Mouse (Mus musculus) kidney, adult 2 months (tissue): ENCODE data around the gene Rubcnl. TPM values are rescaled to one million over a fixed set of nuclear protein-coding genes. Genes with fewer than 3 reads are reported as not detected.

Experiments used
- DNase-seq: peaks from one replicate; pipeline ENCODE4 v3.0.0; 2021
- H3K27ac ChIP-seq: fragments of 200-500 bp; 2 replicates; pipeline ENCODE4 v1.5.1; 2012; ENCODE audit warnings: low read depth, low read length, control low read depth, inconsistent platforms; ENCODE audit not compliant: insufficient read depth
- H3K27me3 ChIP-seq: fragments of 200-500 bp; replicated peaks from 2 replicates; pipeline ENCODE4 v1.6.1; 2012; ENCODE audit warnings: mild to moderate bottlenecking, moderate library complexity, low read length, inconsistent platforms; ENCODE audit not compliant: control insufficient read depth, insufficient read depth
- H3K36me3 ChIP-seq: fragments of 200-500 bp; 2 replicates; pipeline ENCODE4 v1.6.1; 2012; ENCODE audit warnings: mild to moderate bottlenecking, moderate library complexity, low read length, inconsistent platforms; ENCODE audit not compliant: control insufficient read depth, insufficient read depth
- H3K4me1 ChIP-seq: fragments of 200-500 bp; 2 replicates; pipeline ENCODE4 v1.6.1; 2011; ENCODE audit warnings: low read length; ENCODE audit not compliant: control insufficient read depth, insufficient read depth
- H3K4me3 ChIP-seq: fragments of 200-500 bp; 2 replicates; pipeline ENCODE4 v1.5.1; 2011; ENCODE audit warnings: mild to moderate bottlenecking, low read depth, low read length, control low read depth; ENCODE audit not compliant: insufficient read depth
- CTCF ChIP-seq: fragments of 200-500 bp; conservative IDR thresholded peaks from 2 replicates; pipeline ENCODE4 v1.5.1; 2011; ENCODE audit warnings: low read depth, mild to moderate bottlenecking, control low read depth, low read length, moderate library complexity, mixed read lengths; ENCODE audit not compliant: insufficient read depth, insufficient read length
- POLR2A ChIP-seq: fragments of 200-500 bp; IDR thresholded peaks from one replicate; pipeline ENCODE4 v1.6.1; 2011; ENCODE audit warnings: low read depth, low read length, control low read depth
- WGBS: fragments of 180-500 bp; shearing (Covaris S2); methylation state at CpG from one replicate; pipeline ENCODE4 v1.1.7; 2018; 5-methylcytosine and 5-hydroxymethylcytosine counted together
- polyA plus RNA-seq: library from polyadenylated mRNA; depleted of rRNA; stranded (reverse); fragments of >200 nt; gene quantifications from 2 replicates; pipeline ENCODE4 v1.2.3, GENCODE M21; 2012

Rubcnl gene
- polyA plus RNA-seq, 1 experiment, result 1.2 TPM

DNA sequence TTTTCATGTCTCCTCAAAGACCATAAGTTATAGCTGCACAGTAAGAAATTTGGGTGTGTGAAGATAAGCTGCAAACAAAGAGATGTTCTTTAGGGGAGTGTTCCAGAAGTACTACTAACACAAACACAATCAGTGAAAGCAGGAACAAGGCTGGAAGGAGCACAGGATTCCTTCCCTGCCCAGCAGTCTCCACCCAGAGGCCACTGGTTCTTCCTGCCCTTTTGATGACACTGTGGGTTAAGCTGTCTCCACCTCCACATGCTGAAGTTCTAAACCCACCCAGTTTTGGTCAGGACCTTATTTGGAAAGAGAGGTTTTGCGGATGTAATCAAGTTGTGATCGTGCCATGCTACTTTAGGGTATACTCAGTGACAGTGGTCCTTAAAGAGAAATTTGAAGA, 18.8 kb upstream of the Rubcnl start:
- Histone ChIP-seq H3K27me3 (no peaks in the 10 kb centered on the region), H3K4me1 (no peaks in the 10 kb centered on the region), H3K4me3 (no peak overlapping the region), H3K36me3 (no peaks in the 10 kb centered on the region), H3K27ac (no peak overlapping the region)
- DNase-seq, result no peak
- TF ChIP-seq POLR2A, result no peak
- no peak for TF ChIP-seq CTCF
- 89% methylated on average over 2 of the region's 2 CpGs for WGBS

DNA sequence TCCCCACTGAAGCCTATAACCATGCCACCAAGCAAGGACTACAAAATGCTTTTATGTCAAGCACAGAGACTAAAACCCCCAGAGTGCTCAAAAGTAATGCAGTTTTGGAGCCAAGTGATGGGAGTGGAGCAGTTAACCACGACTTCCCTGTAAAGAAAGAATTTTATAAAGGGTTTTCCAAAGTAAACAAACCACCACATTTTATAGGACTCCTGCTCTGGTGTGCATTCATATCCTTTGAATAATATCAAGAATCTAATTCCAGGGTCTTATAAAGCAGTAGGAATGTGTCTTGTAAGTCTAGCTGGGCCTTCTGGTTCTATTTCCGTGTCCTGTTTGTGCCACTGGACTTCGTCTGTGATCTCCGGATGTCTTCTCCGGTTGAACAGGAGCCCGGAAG, 14.5 kb upstream of the Rubcnl start:
- TF ChIP-seq POLR2A, result no peak
- no peak for TF ChIP-seq CTCF
- no peak for DNase-seq
- no peaks in the 10 kb centered on the region for H3K36me3 ChIP-seq
- H3K27me3 ChIP-seq, result no peaks in the 10 kb centered on the region
- 75% methylated on average over 6 of the region's 6 CpGs for WGBS
- no peaks in the 10 kb centered on the region for H3K4me1 ChIP-seq
- no peak overlapping the region for H3K4me3 ChIP-seq
- no peak overlapping the region for H3K27ac ChIP-seq

DNA sequence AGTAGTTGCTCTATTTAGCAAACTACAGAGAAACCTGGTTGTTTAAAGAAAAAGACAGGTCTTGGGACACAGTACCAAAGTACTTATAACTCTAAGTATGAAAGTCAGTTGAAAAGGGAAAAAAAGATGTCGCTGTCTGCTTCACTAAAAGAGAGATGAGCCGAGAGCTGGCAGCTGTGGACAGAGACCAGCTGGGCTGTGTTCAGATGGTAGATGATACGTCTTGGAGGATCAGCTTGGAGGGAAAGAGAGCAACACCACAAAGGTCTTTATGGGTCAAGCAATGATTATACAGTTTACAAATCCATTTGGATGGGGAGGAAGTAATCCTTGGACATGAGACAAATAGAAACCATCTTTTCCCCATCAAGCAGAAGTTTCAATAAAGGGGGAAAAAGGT, 12.5 kb upstream of the Rubcnl start:
- TF ChIP-seq CTCF (no peak), POLR2A (no peak)
- WGBS, result 53% methylated on average over 3 of the region's 3 CpGs
- H3K4me3 ChIP-seq, result no peak overlapping the region

DNA sequence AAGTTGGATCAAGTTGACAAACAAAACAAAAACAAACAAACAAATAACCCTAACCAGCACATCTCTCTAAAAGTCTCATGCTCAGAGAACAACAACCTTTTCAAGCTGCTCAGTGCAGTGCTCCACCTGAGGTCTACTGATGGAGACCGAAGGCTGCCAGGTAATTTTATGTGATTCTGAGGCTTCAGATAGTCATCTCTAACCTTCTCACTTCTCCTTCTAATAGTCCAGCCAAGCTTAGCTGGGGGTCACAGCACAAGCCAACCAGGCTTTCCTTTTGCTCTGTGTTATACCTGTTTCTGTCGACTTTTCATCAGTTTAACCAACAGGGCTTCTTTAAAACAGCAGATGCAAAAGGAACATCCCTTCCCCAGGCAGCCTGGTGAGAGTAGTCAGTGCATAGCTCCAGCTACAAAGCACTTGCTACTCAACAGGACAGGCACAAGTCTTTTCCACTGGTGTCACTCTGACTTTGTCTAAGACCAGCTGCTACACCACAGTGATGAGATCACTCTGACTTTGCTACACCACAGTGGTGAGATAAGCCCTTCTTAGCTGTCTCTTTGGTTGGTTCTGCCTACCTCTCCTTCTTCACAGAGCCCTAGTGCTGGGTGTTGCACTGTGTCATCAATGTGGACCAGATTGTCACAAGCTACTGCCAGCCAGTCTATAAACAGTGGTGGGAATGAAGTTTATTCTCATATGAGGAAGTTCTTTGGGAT, 10.2 kb upstream of the Rubcnl start:
- H3K4me3 ChIP-seq, result no peak overlapping the region
- H3K27me3 ChIP-seq, result no peaks in the 10 kb centered on the region
- no peaks in the 10 kb centered on the region for H3K4me1 ChIP-seq
- no peak for DNase-seq
- H3K36me3 ChIP-seq, result no peaks in the 10 kb centered on the region
- H3K27ac ChIP-seq, result no peak overlapping the region
- WGBS, result 83% methylated on average over 2 of the region's 2 CpGs
- TF ChIP-seq CTCF (no peak), POLR2A (no peak)

More for the DNA sequence above, 12.5 kb upstream of the Rubcnl start:
- DNase-seq, result no peak
- no peaks in the 10 kb centered on the region for H3K36me3 ChIP-seq
- no peaks in the 10 kb centered on the region for H3K27me3 ChIP-seq
- no peak overlapping the region for H3K27ac ChIP-seq
- no peaks in the 10 kb centered on the region for H3K4me1 ChIP-seq

DNA sequence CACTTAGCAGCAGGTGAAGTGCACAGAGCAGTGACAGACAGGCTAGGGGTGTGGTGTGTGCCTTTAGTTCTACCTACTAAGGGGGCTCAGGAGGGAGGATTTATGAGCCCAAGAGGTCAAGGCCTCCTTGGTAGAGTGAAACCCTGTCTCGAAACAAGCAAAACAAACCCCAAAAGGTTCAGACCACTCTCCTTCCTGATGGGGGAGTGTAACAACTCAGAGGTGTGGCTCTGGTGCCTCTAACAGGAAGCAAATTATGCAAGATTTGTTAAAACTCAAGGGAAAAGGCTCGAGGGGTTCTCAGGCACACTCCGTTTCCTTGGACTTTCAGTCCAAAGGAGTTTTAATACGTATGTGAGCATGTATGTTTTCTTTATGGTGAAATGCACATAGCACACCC, 5.5 kb upstream of the Rubcnl start:
- no peak for TF ChIP-seq POLR2A
- TF ChIP-seq CTCF, result no peak

DNA sequence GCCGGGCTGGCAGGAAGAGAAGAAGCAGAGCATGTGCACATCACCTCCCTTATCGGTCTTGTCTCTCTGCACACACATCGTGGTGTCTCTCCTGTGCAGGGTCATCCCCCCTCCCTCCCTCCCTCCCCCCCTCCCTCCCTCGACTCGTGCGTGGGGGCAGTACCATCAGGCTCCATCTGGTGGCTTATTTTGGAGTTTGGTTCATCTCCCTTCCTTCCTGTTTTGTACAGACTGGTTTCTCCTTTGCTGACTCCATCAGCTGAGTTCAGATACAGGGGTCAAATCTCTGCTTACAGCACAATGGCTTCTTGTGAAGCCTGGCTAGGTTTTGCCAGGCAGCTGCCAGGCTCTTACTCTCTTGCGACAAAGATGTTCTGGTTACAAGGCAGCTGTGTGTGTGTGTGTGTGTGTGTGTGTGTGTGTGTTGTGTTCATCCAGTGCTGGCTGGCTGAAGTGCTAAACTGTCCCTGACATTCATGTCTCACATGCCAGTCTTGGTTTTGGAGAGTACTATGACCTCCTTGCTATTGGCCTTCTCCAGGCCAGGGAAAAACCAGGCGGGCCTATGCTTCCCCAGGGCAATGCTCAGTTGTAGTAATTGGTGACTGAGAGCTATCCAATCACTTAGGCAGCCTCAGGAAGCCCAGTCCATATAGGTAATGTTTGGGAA, 4.7 kb upstream of the Rubcnl start:
- no peak overlapping the region for H3K4me3 ChIP-seq
- 25% methylated on average over 8 of the region's 8 CpGs for WGBS
- no peak for DNase-seq
- TF ChIP-seq POLR2A, result no peak
- no peak for TF ChIP-seq CTCF
- H3K4me1 ChIP-seq, result no peaks in the 10 kb centered on the region
- no peak overlapping the region for H3K27ac ChIP-seq
- H3K36me3 ChIP-seq, result no peaks in the 10 kb centered on the region
- no peaks in the 10 kb centered on the region for H3K27me3 ChIP-seq

More for the DNA sequence above, 5.5 kb upstream of the Rubcnl start:
- DNase-seq, result no peak
- Histone ChIP-seq H3K36me3 (no peaks in the 10 kb centered on the region), H3K27me3 (no peaks in the 10 kb centered on the region), H3K4me1 (no peaks in the 10 kb centered on the region), H3K27ac (no peak overlapping the region), H3K4me3 (no peak overlapping the region)
- 39% methylated on average over 4 of the region's 4 CpGs for WGBS

DNA sequence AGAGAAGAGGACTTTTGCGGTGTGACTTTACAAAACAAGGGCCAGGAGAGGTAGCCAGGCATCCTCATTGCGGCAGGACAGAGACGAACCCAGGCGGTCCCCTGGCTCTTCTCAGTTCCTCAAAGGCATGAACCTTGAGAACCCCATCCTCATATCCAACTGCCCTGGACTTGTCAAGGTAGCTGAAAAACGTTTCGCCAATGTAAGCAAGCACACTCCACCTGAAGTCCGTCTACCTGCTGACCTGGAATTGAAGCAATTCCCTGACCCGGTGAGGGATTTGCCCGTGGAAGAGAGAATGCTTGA, 841 bp downstream of the Rubcnl start:
- no peaks in the 10 kb centered on the region for H3K36me3 ChIP-seq
- H3K27ac ChIP-seq, result no peak overlapping the region
- 77% methylated on average over 9 of the region's 9 CpGs for WGBS
- no peaks in the 10 kb centered on the region; the same call in 1 of the 2 replicates for H3K27me3 ChIP-seq
- H3K4me3 ChIP-seq, result peak overlapping the region; percentile 82
- TF ChIP-seq CTCF (no peak), POLR2A (no peak)
- 0 out of 2 replicates have a peak, but pooled peaks cover 3% of the 10 kb centered on the region for H3K4me1 ChIP-seq
- no peak for DNase-seq
